Mouse (Mus musculus): ENCODE data around the gene Runx1. TPM values are rescaled to one million over a fixed set of nuclear protein-coding genes. Genes with fewer than 3 reads are reported as not detected.

The Runx1 gene
- polyA plus RNA-seq, 1 experiment from 2014 or later, result 4.1 TPM

DNA sequence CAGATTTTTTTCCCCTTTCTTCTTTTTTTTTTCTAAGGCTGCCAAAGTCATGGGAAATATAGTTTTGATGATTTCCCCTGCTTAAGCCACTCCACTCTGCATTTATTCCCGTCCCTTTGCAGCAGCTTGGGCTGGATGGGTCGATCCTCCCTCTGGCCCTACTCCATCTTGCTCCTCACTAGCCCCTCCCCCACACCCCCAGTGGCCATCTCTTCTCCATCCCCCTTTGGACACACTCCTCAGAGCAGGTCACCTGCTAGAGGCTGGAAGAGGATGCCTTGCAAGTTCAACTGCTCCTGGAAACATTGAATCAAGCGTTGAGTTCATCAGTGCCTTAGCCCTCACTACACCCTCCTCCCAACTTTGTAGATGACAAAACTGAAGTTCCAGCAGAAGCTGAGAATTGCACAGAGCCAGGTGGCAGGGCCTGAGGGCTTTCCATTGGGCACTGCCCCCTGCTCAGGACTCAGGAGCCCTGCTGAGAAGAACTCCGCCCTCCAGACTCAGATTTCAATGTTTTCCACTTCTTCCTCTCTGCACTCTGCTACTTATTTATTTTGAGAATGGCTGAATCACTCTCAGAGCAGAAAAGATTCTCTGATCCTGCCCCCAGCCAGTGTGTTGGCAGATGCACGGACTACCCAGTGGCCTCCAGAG lies 171.5 kb downstream of the Runx1 start:
- Histone ChIP-seq H3K4me1 (ENCODE audit: control insufficient read depth, low read depth, low read length) (no peaks in the 10 kb centered on the region), H3K27me3 (ENCODE audit: control insufficient read depth, insufficient read depth, low read depth, low read length) (no peaks in the 10 kb centered on the region), H3K4me2 (ENCODE audit: low read depth, low read length) (no peak overlapping the region), H3K4me3 (ENCODE audit: low read depth, low read length) (no peak overlapping the region), H3K36me3 (ENCODE audit: control insufficient read depth, insufficient read depth) (no peaks in the 10 kb centered on the region; the same call in 1 of the 2 replicates), H3K9me3 (replicated peaks; ENCODE audit: control insufficient read depth, low read length) (no peaks in the 10 kb centered on the region), H3K27ac (ENCODE audit: low read length) (no peak overlapping the region), H3K9ac (ENCODE audit: low read depth, low read length) (no peak overlapping the region)
- no peak for ATAC-seq (ENCODE audit: low read depth)
- 73% methylated on average over 5 of the region's 5 CpGs for WGBS (ENCODE audit: insufficient replicate concordance)

DNA sequence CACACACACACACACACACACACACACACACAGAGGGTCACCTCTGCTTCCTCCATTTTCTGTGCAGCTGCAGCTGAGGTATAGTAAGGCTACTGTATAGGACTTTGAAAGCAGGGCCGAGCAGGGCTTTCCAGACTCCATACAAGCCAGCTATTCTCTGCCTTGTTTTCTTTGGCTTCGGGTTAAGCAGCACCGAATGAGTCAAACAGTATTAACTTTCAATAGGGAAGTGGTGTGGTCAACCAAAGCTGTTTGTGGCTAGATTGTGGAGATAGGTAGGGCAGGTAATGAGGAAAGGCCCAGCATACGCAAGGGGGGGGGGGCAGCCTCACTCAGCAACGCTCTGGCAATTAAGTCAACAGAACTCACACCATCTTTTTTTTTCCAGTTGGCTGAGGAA lies 172.1 kb downstream of the Runx1 start:
- no peaks in the 10 kb centered on the region; the same call in 1 of the 2 replicates for H3K36me3 ChIP-seq (ENCODE audit: control insufficient read depth, insufficient read depth)
- H3K27ac ChIP-seq (ENCODE audit: low read length), result no peak overlapping the region

DNA sequence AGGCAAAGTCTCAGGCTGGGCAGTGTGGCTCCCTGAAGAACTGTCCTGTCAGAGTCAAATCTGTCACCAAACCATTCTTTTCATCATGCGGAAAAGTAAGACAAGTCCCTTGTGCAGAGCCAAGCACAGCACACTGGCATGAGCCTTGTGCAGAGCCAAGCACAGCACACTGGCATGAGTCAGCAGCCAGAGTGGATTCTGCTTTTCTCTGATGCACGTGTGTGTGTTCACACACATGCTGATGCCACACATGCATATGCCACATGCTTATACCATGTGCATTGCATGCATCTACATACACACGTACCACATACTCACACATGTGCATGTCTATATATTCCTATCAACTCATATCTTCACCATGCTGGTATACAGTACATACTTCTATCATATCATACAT lies 174.7 kb downstream of the Runx1 start:
- no peak overlapping the region for H3K27ac ChIP-seq (ENCODE audit: low read length)
- no peak overlapping the region for H3K4me3 ChIP-seq (ENCODE audit: low read depth, low read length)
- no peaks in the 10 kb centered on the region for H3K4me1 ChIP-seq (ENCODE audit: control insufficient read depth, low read depth, low read length)
- no peak overlapping the region for H3K9ac ChIP-seq (ENCODE audit: low read depth, low read length)
- no peak for ATAC-seq (ENCODE audit: low read depth)
- no peaks in the 10 kb centered on the region; the same call in 1 of the 2 replicates for H3K36me3 ChIP-seq (ENCODE audit: control insufficient read depth, insufficient read depth)
- WGBS (ENCODE audit: insufficient replicate concordance), result 81% methylated on average over 3 of the region's 3 CpGs
- H3K27me3 ChIP-seq (ENCODE audit: control insufficient read depth, insufficient read depth, low read depth, low read length), result no peaks in the 10 kb centered on the region
- H3K9me3 ChIP-seq (replicated peaks; ENCODE audit: control insufficient read depth, low read length), result no peaks in the 10 kb centered on the region
- H3K4me2 ChIP-seq (ENCODE audit: low read depth, low read length), result no peak overlapping the region

More for the DNA sequence above, 172.1 kb downstream of the Runx1 start:
- Histone ChIP-seq H3K9me3 (replicated peaks; ENCODE audit: control insufficient read depth, low read length) (no peaks in the 10 kb centered on the region), H3K4me2 (ENCODE audit: low read depth, low read length) (no peak overlapping the region), H3K27me3 (ENCODE audit: control insufficient read depth, insufficient read depth, low read depth, low read length) (no peaks in the 10 kb centered on the region), H3K4me3 (ENCODE audit: low read depth, low read length) (no peak overlapping the region), H3K4me1 (ENCODE audit: control insufficient read depth, low read depth, low read length) (no peaks in the 10 kb centered on the region), H3K9ac (ENCODE audit: low read depth, low read length) (no peak overlapping the region)
- WGBS (ENCODE audit: insufficient replicate concordance), result 50% methylated on average over 5 of the region's 5 CpGs
- no peak for ATAC-seq (ENCODE audit: low read depth)

DNA sequence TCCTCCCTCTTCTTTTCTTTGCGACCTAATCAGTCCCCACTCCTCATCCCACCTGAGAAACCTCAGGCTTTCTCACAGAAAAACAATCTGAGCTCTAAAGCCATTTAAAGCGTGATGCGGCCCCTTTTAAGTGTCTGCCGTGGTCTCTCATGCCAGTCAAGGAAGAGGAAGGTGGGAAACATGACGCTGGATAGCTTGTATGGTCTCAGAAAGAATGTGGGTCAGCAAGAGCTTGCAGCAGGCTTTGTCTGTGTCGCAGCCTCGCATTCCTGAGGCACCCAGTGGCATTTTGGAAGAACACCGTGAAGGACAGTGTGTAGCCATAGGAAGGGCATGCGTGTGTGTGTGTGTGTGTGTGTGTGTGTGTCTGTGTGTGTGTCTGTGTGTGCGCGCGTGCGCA lies 179.8 kb downstream of the Runx1 start:
- ATAC-seq (ENCODE audit: low read depth), result no peak

DNA sequence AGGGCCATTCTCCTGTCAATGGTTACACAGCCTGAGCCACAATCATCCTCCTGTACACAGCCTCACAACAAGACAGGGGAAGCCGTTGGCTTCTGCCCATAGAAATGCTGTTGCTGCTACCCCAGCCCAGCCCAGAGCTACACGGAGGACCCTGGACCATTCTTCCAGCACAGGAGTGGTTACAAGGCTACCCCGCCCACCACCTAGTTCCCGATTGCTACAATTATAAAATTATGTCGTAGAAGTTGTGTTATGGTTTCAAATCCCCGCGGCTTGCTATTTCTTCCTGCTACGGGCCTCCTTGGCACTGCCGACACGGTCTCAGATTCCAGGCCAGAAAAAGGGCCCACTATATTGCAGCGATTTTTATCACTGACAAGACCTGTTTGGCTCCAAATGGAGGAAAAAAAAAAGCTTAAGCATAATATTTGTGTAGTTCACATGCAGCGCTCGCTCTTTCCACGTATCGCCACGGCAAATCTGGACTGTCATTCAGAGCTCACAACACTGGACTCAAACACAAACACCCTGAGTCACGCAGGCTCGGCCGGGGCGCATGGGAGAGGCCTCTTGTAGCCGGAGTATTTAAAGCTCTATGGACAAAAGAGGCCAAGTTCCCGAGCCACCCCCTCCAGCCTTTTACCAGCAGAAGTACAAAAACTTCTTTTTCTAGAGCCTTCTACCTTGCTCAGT lies 180.4 kb downstream of the Runx1 start:
- H3K4me1 ChIP-seq (ENCODE audit: control insufficient read depth, low read depth, low read length), result no peaks in the 10 kb centered on the region
- ATAC-seq (ENCODE audit: low read depth), result no peak
- no peak overlapping the region for H3K27ac ChIP-seq (ENCODE audit: low read length)
- no peaks in the 10 kb centered on the region for H3K27me3 ChIP-seq (ENCODE audit: control insufficient read depth, insufficient read depth, low read depth, low read length)
- no peaks in the 10 kb centered on the region for H3K9me3 ChIP-seq (replicated peaks; ENCODE audit: control insufficient read depth, low read length)
- H3K9ac ChIP-seq (ENCODE audit: low read depth, low read length), result no peak overlapping the region
- no peaks in the 10 kb centered on the region for H3K36me3 ChIP-seq (ENCODE audit: control insufficient read depth, insufficient read depth)
- no peak overlapping the region for H3K4me3 ChIP-seq (ENCODE audit: low read depth, low read length)
- WGBS (ENCODE audit: insufficient replicate concordance), result 84% methylated on average over 22 of the region's 22 CpGs
- no peak overlapping the region for H3K4me2 ChIP-seq (ENCODE audit: low read depth, low read length)

More for the DNA sequence above, 179.8 kb downstream of the Runx1 start:
- Histone ChIP-seq H3K36me3 (ENCODE audit: control insufficient read depth, insufficient read depth) (no peaks in the 10 kb centered on the region), H3K9ac (ENCODE audit: low read depth, low read length) (no peak overlapping the region), H3K4me1 (ENCODE audit: control insufficient read depth, low read depth, low read length) (no peaks in the 10 kb centered on the region), H3K4me3 (ENCODE audit: low read depth, low read length) (no peak overlapping the region), H3K27ac (ENCODE audit: low read length) (no peak overlapping the region), H3K9me3 (replicated peaks; ENCODE audit: control insufficient read depth, low read length) (no peaks in the 10 kb centered on the region), H3K27me3 (ENCODE audit: control insufficient read depth, insufficient read depth, low read depth, low read length) (no peaks in the 10 kb centered on the region), H3K4me2 (ENCODE audit: low read depth, low read length) (no peak overlapping the region)
- 80% methylated on average over 13 of the region's 13 CpGs for WGBS (ENCODE audit: insufficient replicate concordance)

DNA sequence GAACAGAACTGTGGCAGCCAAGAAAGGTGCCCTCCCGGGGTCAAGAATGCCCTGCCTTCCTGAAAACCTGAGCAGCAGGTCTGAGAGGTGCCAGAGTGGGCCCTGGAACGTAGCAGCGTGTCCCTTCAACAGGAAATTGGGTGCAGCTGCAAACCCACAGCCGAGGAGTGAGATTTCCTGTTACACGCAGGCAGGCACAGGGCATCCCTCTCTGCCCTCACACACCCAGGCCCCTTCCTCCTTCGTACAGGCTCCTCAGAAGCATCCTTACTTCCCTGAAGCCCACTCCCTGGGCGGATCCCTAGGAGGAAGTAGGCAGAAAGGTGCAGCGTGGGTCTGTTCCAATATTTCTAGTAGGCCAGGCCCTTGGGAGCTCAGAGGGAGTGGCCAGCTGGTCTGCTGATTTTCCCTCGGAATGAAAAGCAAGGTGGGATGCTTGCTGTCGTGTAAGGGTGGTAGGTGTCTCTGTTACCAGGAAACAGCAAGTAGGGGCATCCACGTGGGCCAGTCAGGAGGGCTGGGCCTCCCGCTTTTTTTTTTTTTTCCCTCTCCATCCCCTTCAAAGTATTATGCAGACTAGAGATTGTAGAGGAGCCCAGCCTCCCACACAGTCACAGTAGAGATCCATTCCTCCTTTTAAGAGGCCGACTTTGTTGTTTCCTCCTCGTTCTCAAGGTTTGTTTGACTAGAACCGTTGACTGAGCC lies 181.1 kb downstream of the Runx1 start:
- no peaks in the 10 kb centered on the region for H3K9me3 ChIP-seq (replicated peaks; ENCODE audit: control insufficient read depth, low read length)
- no peaks in the 10 kb centered on the region for H3K27me3 ChIP-seq (ENCODE audit: control insufficient read depth, insufficient read depth, low read depth, low read length)
- H3K36me3 ChIP-seq (ENCODE audit: control insufficient read depth, insufficient read depth), result no peaks in the 10 kb centered on the region
- no peak overlapping the region for H3K27ac ChIP-seq (ENCODE audit: low read length)
- H3K4me3 ChIP-seq (ENCODE audit: low read depth, low read length), result no peak overlapping the region
- 49% methylated on average over 15 of the region's 15 CpGs for WGBS (ENCODE audit: insufficient replicate concordance)
- H3K4me2 ChIP-seq (ENCODE audit: low read depth, low read length), result no peak overlapping the region
- H3K4me1 ChIP-seq (ENCODE audit: control insufficient read depth, low read depth, low read length), result no peaks in the 10 kb centered on the region
- no peak overlapping the region for H3K9ac ChIP-seq (ENCODE audit: low read depth, low read length)
- ATAC-seq (ENCODE audit: low read depth), result no peak

DNA sequence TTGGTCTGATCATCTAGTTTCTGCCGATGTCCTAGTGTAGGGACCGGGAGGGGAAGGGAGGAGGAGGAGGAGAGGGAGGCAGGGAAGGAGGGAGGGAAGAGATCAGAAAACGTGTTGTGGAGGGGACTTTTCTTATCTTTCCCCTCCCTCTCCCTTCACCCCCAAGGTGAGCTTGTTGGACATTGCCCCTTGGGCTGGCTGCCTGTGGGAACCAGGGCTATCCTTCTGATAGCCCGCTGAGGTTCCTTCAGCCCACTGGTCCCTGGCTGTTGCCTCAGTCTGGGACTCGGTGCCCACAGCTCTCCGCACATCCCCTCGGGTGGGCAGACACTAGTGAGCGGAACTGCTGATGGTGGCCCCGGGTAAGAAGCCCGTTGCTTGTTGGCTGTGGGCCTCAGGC lies 181.6 kb downstream of the Runx1 start:
- Histone ChIP-seq H3K27ac (ENCODE audit: low read length) (no peak overlapping the region), H3K4me1 (ENCODE audit: control insufficient read depth, low read depth, low read length) (no peaks in the 10 kb centered on the region), H3K9me3 (replicated peaks; ENCODE audit: control insufficient read depth, low read length) (no peaks in the 10 kb centered on the region), H3K9ac (ENCODE audit: low read depth, low read length) (no peak overlapping the region), H3K4me2 (ENCODE audit: low read depth, low read length) (no peak overlapping the region), H3K36me3 (ENCODE audit: control insufficient read depth, insufficient read depth) (no peaks in the 10 kb centered on the region), H3K4me3 (ENCODE audit: low read depth, low read length) (no peak overlapping the region), H3K27me3 (ENCODE audit: control insufficient read depth, insufficient read depth, low read depth, low read length) (no peaks in the 10 kb centered on the region)
- 60% methylated on average over 10 of the region's 10 CpGs for WGBS (ENCODE audit: insufficient replicate concordance)
- ATAC-seq (ENCODE audit: low read depth), result no peak

DNA sequence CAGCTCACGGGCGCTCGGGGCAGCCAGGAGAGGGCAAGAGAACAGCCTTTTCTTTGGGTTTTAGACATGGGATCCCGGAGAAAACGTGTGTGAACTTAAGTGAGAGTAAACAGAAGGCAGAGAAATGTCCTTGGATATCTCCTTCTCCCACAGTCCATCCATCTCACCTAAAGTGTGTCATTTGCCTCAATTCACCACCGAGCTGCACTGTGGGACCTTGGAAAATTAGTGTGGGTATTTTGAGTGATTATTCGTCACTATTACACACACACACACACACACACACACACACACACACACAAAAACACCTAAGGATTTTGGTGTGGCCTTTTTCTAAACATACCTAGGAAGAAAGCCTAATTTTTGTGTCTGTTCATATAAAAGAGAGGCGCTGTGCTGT lies 183.7 kb downstream of the Runx1 start:
- WGBS (ENCODE audit: insufficient replicate concordance), result 79% methylated on average over 8 of the region's 8 CpGs
- no peak overlapping the region for H3K4me2 ChIP-seq (ENCODE audit: low read depth, low read length)
- ATAC-seq (ENCODE audit: low read depth), result no peak

DNA sequence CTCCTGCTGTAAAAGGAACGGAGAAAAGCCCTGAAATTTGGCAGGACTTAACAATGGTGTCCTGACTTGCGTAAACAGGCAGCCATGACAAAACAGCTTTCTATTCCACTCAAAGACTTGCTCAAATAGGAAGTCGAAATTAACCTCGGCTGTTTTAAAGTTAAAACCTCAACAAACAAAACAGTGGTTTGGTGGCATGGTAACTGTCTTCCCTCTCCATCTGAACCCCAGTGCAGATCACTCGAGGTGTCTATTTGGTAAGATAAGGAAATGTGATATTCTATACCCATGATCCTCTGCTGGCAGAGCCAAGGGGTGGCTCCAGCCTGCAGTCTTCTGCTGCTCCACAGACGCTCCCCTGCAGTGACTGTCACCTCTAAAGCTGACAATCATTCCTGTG lies 184.9 kb downstream of the Runx1 start:
- Histone ChIP-seq H3K4me1 (ENCODE audit: control insufficient read depth, low read depth, low read length) (no peaks in the 10 kb centered on the region), H3K36me3 (ENCODE audit: control insufficient read depth, insufficient read depth) (no peaks in the 10 kb centered on the region; the same call in 1 of the 2 replicates), H3K27ac (ENCODE audit: low read length) (no peak overlapping the region), H3K9me3 (replicated peaks; ENCODE audit: control insufficient read depth, low read length) (no peaks in the 10 kb centered on the region), H3K9ac (ENCODE audit: low read depth, low read length) (no peak overlapping the region), H3K27me3 (ENCODE audit: control insufficient read depth, insufficient read depth, low read depth, low read length) (no peaks in the 10 kb centered on the region), H3K4me3 (ENCODE audit: low read depth, low read length) (no peak overlapping the region), H3K4me2 (ENCODE audit: low read depth, low read length) (no peak overlapping the region)
- no peak for ATAC-seq (ENCODE audit: low read depth)
- 55% methylated on average over 6 of the region's 6 CpGs for WGBS (ENCODE audit: insufficient replicate concordance)

More for the DNA sequence above, 183.7 kb downstream of the Runx1 start:
- Histone ChIP-seq H3K9ac (ENCODE audit: low read depth, low read length) (no peak overlapping the region), H3K27me3 (ENCODE audit: control insufficient read depth, insufficient read depth, low read depth, low read length) (no peaks in the 10 kb centered on the region), H3K9me3 (replicated peaks; ENCODE audit: control insufficient read depth, low read length) (no peaks in the 10 kb centered on the region), H3K36me3 (ENCODE audit: control insufficient read depth, insufficient read depth) (no peaks in the 10 kb centered on the region; the same call in 1 of the 2 replicates), H3K4me3 (ENCODE audit: low read depth, low read length) (no peak overlapping the region), H3K4me1 (ENCODE audit: control insufficient read depth, low read depth, low read length) (no peaks in the 10 kb centered on the region), H3K27ac (ENCODE audit: low read length) (no peak overlapping the region)

Measured in liver, embryonic 16.5 days (tissue).